Mouse (Mus musculus) fibroblast of lung, adult 2 months (primary cell): ENCODE data around the gene Bcl9l.
"Not testable (repeated sequence)": the region's sequence is repeated elsewhere in the genome, so short reads cannot be mapped to it uniquely, and the experiment has no call there.

Experiments used
- DNase-seq: peaks from one replicate; pipeline ENCODE4 v3.0.0-alpha.2; 2011; ENCODE audit warnings: low read depth

Gene Bcl9l

GRCm38 (mm10) chr9:44482552-44482951 lies at the start of gene Bcl9l:
Gene Bcl9l (plus strand): TSS chr9:44482825.
- no peak for DNase-seq

- no peak for DNase-seq
Measured at GRCm38 (mm10) chr9:44435747-44436146, 46.9 kb upstream of the Bcl9l start.

- no peak for DNase-seq
Measured at GRCm38 (mm10) chr9:44440961-44441360, 41.7 kb upstream of the Bcl9l start, which contains the start of gene Foxr1. Gene Foxr1 (minus strand): TSS chr9:44441136.

- not testable (repeated sequence) for DNase-seq
Measured at GRCm38 (mm10) chr9:44444402-44445025, 38.1 kb upstream of the Bcl9l start.

GRCm38 (mm10) chr9:44450387-44450786 lies 32.2 kb upstream of the Bcl9l start:
- DNase-seq, result no peak

- peak; percentile 31 for DNase-seq
Measured at GRCm38 (mm10) chr9:44454132-44454890, 28.3 kb upstream of the Bcl9l start.

GRCm38 (mm10) chr9:44454891-44455220 lies 27.8 kb upstream of the Bcl9l start, which contains the start of gene Upk2:
Gene Upk2 (minus strand): TSS chr9:44454976.
- DNase-seq, result no peak

GRCm38 (mm10) chr9:44457035-44457742 lies 25.4 kb upstream of the Bcl9l start:
- DNase-seq, result no peak

GRCm38 (mm10) chr9:44461950-44462349 lies 20.7 kb upstream of the Bcl9l start:
- no peak for DNase-seq

- DNase-seq, result no peak
Measured at GRCm38 (mm10) chr9:44468224-44468623, 14.4 kb upstream of the Bcl9l start.

- DNase-seq, result no peak
Measured at GRCm38 (mm10) chr9:44468800-44469199, 13.8 kb upstream of the Bcl9l start.

- DNase-seq, result no peak
Measured at GRCm38 (mm10) chr9:44473184-44473583, 9.4 kb upstream of the Bcl9l start.

GRCm38 (mm10) chr9:44474327-44474726 lies 8.3 kb upstream of the Bcl9l start:
- DNase-seq, result no peak

- no peak for DNase-seq
Measured at GRCm38 (mm10) chr9:44475936-44476335, 6.7 kb upstream of the Bcl9l start.

GRCm38 (mm10) chr9:44477339-44478228 lies 5.0 kb upstream of the Bcl9l start:
- DNase-seq, result no peak

- no peak for DNase-seq
Measured at GRCm38 (mm10) chr9:44478229-44478921, 4.2 kb upstream of the Bcl9l start.

GRCm38 (mm10) chr9:44478959-44479605 lies 3.5 kb upstream of the Bcl9l start:
- DNase-seq, result no peak

- no peak for DNase-seq
Measured at GRCm38 (mm10) chr9:44479628-44480428, 2.8 kb upstream of the Bcl9l start.

GRCm38 (mm10) chr9:44482112-44482511 lies 513 bp upstream of the Bcl9l start:
- no peak for DNase-seq

GRCm38 (mm10) chr9:44483041-44483509 lies 450 bp downstream of the Bcl9l start:
- no peak for DNase-seq
